22 mouse cellular contexts compared by ENCODE assay signal in the genomic region with DNA sequence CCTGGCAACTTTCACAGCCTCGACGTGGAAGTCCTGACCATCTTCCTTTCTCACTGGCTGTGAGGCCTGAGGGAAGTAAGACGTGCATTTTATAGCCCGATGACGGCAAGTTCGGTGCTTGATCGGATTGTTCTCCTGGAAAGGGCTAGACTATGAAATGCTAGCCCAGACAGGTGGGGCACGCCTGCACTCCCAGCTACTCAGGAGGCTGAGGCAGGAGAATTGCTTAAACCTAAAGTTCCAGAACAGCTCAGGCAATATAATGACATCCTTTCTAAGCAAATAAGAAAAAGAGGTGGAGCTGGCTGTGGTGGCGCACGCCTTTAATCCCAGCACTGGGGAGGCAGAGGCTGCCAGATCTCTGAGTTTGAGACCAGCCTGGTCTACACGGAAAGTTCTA. TPM values are rescaled to one million over a fixed set of nuclear protein-coding genes. Genes with fewer than 3 reads are reported as not detected.
"Had no signal": no experiment of that assay in that cellular context is flagged by ENCODE, and none has a peak within 500 bp of the region (broad histone marks: within the 10 kb centered on the region; RNA-seq: fewer than 3 reads in every experiment).

No protein-coding gene starts in this region.

- DNase-seq: kidney, adult 9 months; kidney, postnatal 14 days; kidney, postnatal 4 days; left cerebral cortex, postnatal 4 days; liver, embryonic 13.5 days; lung, adult 2 months; midbrain, embryonic 14.5 days; thymus, postnatal 25 days had no signal

- H3K4me3 ChIP-seq: limb, embryonic 12.5 days; limb, embryonic 15.5 days; liver, embryonic 13.5 days; megakaryocyte, embryonic 14.5 days had no signal

- H3K27ac ChIP-seq: limb, embryonic 12.5 days; limb, embryonic 15.5 days; liver, embryonic 13.5 days; macrophage had no signal

- H3K9ac ChIP-seq: limb, embryonic 12.5 days; limb, embryonic 15.5 days; liver, embryonic 13.5 days had no signal

- H3K36me3 ChIP-seq: limb, embryonic 12.5 days; limb, embryonic 15.5 days; liver, embryonic 13.5 days had no signal

RNA-seq across cellular contexts. Expression of gene Izumo1, which starts 1.9 kb away (rescaled TPM):
- total RNA-seq: layer of hippocampus, adult 18-20 months; left cerebral cortex, adult 8-10 months had no signal
- polyA plus RNA-seq: liver, embryonic 13.5 days; macrophage; midbrain, embryonic 14.5 days; midbrain, postnatal 0 days; neural tube, embryonic 11.5 days; neural tube, embryonic 14.5 days had no signal

RNA-seq across cellular contexts. Expression of gene Fut1, which starts 6.4 kb away (rescaled TPM):
- total RNA-seq: layer of hippocampus, postnatal 14 days; left cerebral cortex, postnatal 14 days; midbrain, postnatal 0 days had no signal
- polyA plus RNA-seq: limb, embryonic 12.5 days; liver, embryonic 13.5 days; liver, embryonic 16.5 days; macrophage; midbrain, embryonic 11.5 days; midbrain, embryonic 14.5 days; midbrain, postnatal 0 days; neural tube, embryonic 11.5 days; neural tube, embryonic 14.5 days had no signal

RNA-seq across cellular contexts. Expression of gene Fgf21, which starts 8.2 kb away (rescaled TPM):
- total RNA-seq: layer of hippocampus, adult 18-20 months; layer of hippocampus, postnatal 14 days; left cerebral cortex, adult 8-10 months; left cerebral cortex, postnatal 14 days; left cerebral cortex, postnatal 4 days; midbrain, postnatal 0 days had no signal
- polyA plus RNA-seq: kidney, embryonic 16.5 days; limb, embryonic 12.5 days; liver, embryonic 13.5 days; liver, embryonic 16.5 days; lung, adult 2 months; macrophage; midbrain, embryonic 11.5 days; midbrain, embryonic 14.5 days; midbrain, postnatal 0 days; neural tube, embryonic 11.5 days; neural tube, embryonic 14.5 days had no signal

RNA-seq across cellular contexts. Expression of gene Mamstr, which starts 16.3 kb away (rescaled TPM):
- polyA plus RNA-seq: macrophage had no signal
